Comparison of ENCODE assay signal across 9 mouse cellular contexts in genomic region chr11:98297778-98298177, GRCm38 (mm10). TPM values are rescaled to one million over a fixed set of nuclear protein-coding genes. Genes with fewer than 3 reads are reported as not detected.
DNase-seq lines count a peak whose midpoint lies in the region; ATAC-seq and TF ChIP-seq lines count a peak whose summit lies in the region.
"Had no signal": no experiment of that assay in that cellular context is flagged by ENCODE, and none has a peak within 500 bp of the region (broad histone marks: within the 10 kb centered on the region; RNA-seq: fewer than 3 reads in every experiment).

No protein-coding gene starts in this region.

- 44% methylated on average over 7 of the region's 7 CpGs for WGBS in heart, adult 2 months
- 20% methylated on average over 7 of the region's 7 CpGs for WGBS in midbrain, embryonic 13.5 days
- 35% methylated on average over 7 of the region's 7 CpGs for WGBS in midbrain, postnatal 0 days
- WGBS in liver, embryonic 16.5 days (ENCODE audit: insufficient replicate concordance): 19% methylated on average over 7 of the region's 7 CpGs

- H3K27ac ChIP-seq in heart, adult 2 months: peak overlapping the region; percentile 28
- H3K27ac ChIP-seq in midbrain, embryonic 13.5 days: no peak overlapping the region
- H3K27ac ChIP-seq in midbrain, postnatal 0 days (ENCODE audit: low read depth, low read length): no peak overlapping the region
- peak overlapping the region; percentile 76 for H3K27ac ChIP-seq in liver, embryonic 16.5 days (ENCODE audit: low read length)
- H3K27ac ChIP-seq: lung, embryonic 15.5 days had no signal

- no peak overlapping the region for H3K4me2 ChIP-seq in midbrain, embryonic 13.5 days (replicated peaks)
- no peak overlapping the region for H3K4me2 ChIP-seq in midbrain, postnatal 0 days (ENCODE audit: low read depth, low read length, poor library complexity, severe bottlenecking)
- no peak overlapping the region for H3K4me2 ChIP-seq in liver, embryonic 16.5 days (ENCODE audit: low read depth, low read length)

- no peaks in the 10 kb centered on the region for H3K4me1 ChIP-seq in heart, adult 2 months (ENCODE audit: control insufficient read depth, insufficient read depth, low read length)
- peaks cover 46% of the 10 kb centered on the region for H3K4me1 ChIP-seq in midbrain, embryonic 13.5 days (replicated peaks)
- H3K4me1 ChIP-seq in midbrain, postnatal 0 days (ENCODE audit: insufficient read depth, low read length): 0 out of 2 replicates have a peak, but pooled peaks cover 5% of the 10 kb centered on the region
- H3K4me1 ChIP-seq in liver, embryonic 16.5 days (ENCODE audit: control insufficient read depth, low read depth, low read length): no peaks in the 10 kb centered on the region; the same call in 1 of the 2 replicates

- H3K27me3 ChIP-seq in heart, adult 2 months (ENCODE audit: control insufficient read depth, insufficient read depth, low read length): no peaks in the 10 kb centered on the region
- peaks cover 45% of the 10 kb centered on the region for H3K27me3 ChIP-seq in midbrain, embryonic 13.5 days
- H3K27me3 ChIP-seq in midbrain, postnatal 0 days (ENCODE audit: insufficient read depth, low read length): no peaks in the 10 kb centered on the region
- peaks cover 42% of the 10 kb centered on the region for H3K27me3 ChIP-seq in liver, embryonic 16.5 days (ENCODE audit: control insufficient read depth, insufficient read depth, low read depth, low read length)

- H3K9me3 ChIP-seq in midbrain, embryonic 13.5 days: no peaks in the 10 kb centered on the region
- H3K9me3 ChIP-seq in midbrain, postnatal 0 days (ENCODE audit: low read length): no peaks in the 10 kb centered on the region
- H3K9me3 ChIP-seq in liver, embryonic 16.5 days (replicated peaks; ENCODE audit: control insufficient read depth, low read length): no peaks in the 10 kb centered on the region
- H3K9me3 ChIP-seq: lung, embryonic 15.5 days had no signal

- H3K4me3 ChIP-seq in heart, adult 2 months: no peak overlapping the region
- no peak overlapping the region for H3K4me3 ChIP-seq in midbrain, embryonic 13.5 days (replicated peaks)
- no peak overlapping the region for H3K4me3 ChIP-seq in midbrain, postnatal 0 days (ENCODE audit: low read depth, low read length)
- H3K4me3 ChIP-seq in liver, embryonic 16.5 days (ENCODE audit: low read depth, low read length): no peak overlapping the region
- H3K4me3 ChIP-seq: lung, embryonic 15.5 days had no signal

- intact Hi-C loops in heart, adult 2 months (cut with DNase I): no loop called here
- intact Hi-C loops in heart, postnatal 10 days (cut with DNase I): no loop called here

- H3K36me3 ChIP-seq in heart, adult 2 months (ENCODE audit: control insufficient read depth, insufficient read depth, low read length): no peaks in the 10 kb centered on the region
- H3K36me3 ChIP-seq in midbrain, embryonic 13.5 days: no peaks in the 10 kb centered on the region
- H3K36me3 ChIP-seq in midbrain, postnatal 0 days (ENCODE audit: insufficient read depth, low read length): no peaks in the 10 kb centered on the region
- no peaks in the 10 kb centered on the region for H3K36me3 ChIP-seq in liver, embryonic 16.5 days (ENCODE audit: control insufficient read depth, insufficient read depth)
- H3K36me3 ChIP-seq: lung, embryonic 15.5 days had no signal

- H3K79me2 ChIP-seq in heart, adult 2 months (replicated peaks; ENCODE audit: control insufficient read depth, insufficient read depth, low read length): no peaks in the 10 kb centered on the region

- DNase-seq in heart, adult 2 months: no peak
- no peak for DNase-seq in heart, postnatal 10 days
- DNase-seq in midbrain, postnatal 0 days (ENCODE audit: low spot score): no peak
- peak; percentile 67 for DNase-seq in brain, adult 2 months (ENCODE audit: low read depth, low spot score)
- no peak for DNase-seq in c-Kit-positive CD71-positive TER-119-positive erythroid progenitor cells, embryonic 14.5 days (ENCODE audit: low spot score)
- DNase-seq in Muller cell, postnatal 12 days (ENCODE audit: inconsistent ontology term): no peak

- no peak for ATAC-seq in midbrain, embryonic 13.5 days
- ATAC-seq in midbrain, postnatal 0 days (ENCODE audit: low FRiP score): no peak
- ATAC-seq in liver, embryonic 16.5 days (ENCODE audit: low read depth): peak; percentile 30

- no peak for TF ChIP-seq POLR2A in heart, adult 2 months (IDR thresholded peaks at IDR 0.05; ENCODE audit: insufficient read depth, low read depth, low read length)

- no peak for TF ChIP-seq CTCF in heart, adult 2 months (IDR thresholded peaks at IDR 0.05)
- no peak for TF ChIP-seq CTCF in midbrain, postnatal 0 days (IDR thresholded peaks at IDR 0.05)

- no peak for TF ChIP-seq EP300 in heart, adult 2 months (IDR thresholded peaks at IDR 0.05; ENCODE audit: insufficient read depth, low read depth, low read length)

- H3K9ac ChIP-seq in heart, adult 2 months (ENCODE audit: low read depth, low read length): no peak overlapping the region
- H3K9ac ChIP-seq in midbrain, embryonic 13.5 days (replicated peaks): 0 out of 2 replicates have a peak overlapping the region, but pooled peaks have one; percentile 28
- H3K9ac ChIP-seq in midbrain, postnatal 0 days (replicated peaks; ENCODE audit: low read length, poor library complexity, severe bottlenecking): no peak overlapping the region
- H3K9ac ChIP-seq in liver, embryonic 16.5 days (ENCODE audit: low read depth, low read length): 0 out of 2 replicates have a peak overlapping the region, but pooled peaks have one; percentile 28
- H3K9ac ChIP-seq: lung, embryonic 15.5 days had no signal

RNA-seq across cellular contexts. Expression of gene Neurod2, which starts 31.7 kb away (rescaled TPM):
- not detected for total RNA-seq in heart, adult 2 months (2021)
- polyA plus RNA-seq in heart, adult 2 months (2012; rRNA removed): not detected in 2 replicates
- total RNA-seq in heart, postnatal 10 days (2021): not detected
- 6.7 and 9.3 TPM in 2 replicates for polyA plus RNA-seq in midbrain, embryonic 13.5 days (2015; fragmentation: Nextera tagmentation; extraction: Ambion mirVana)
- total RNA-seq in midbrain, postnatal 0 days (2014; rRNA removed): 11.6 and 24.4 TPM in 2 replicates
- 2.1 and 3.3 TPM in 2 replicates for polyA plus RNA-seq in midbrain, postnatal 0 days (2015; fragmentation: Nextera tagmentation; extraction: Ambion mirVana)
- polyA plus RNA-seq in liver, embryonic 16.5 days (2015; fragmentation: Nextera tagmentation; extraction: Ambion mirVana): not detected in 2 replicates
- polyA plus RNA-seq: lung, embryonic 15.5 days had no signal

RNA-seq across cellular contexts. Expression of gene Ppp1r1b, which starts 50.4 kb away (rescaled TPM):
- 1 to 10 TPM; 2.6 to 5.3 TPM for total RNA-seq in heart, adult 2 months (2021)
- polyA plus RNA-seq in heart, adult 2 months (2012; rRNA removed): 15.8 and 16.2 TPM in 2 replicates
- total RNA-seq in heart, postnatal 10 days (2021): 1 to 10 TPM; 2.7 to 4.0 TPM
- polyA plus RNA-seq in midbrain, embryonic 13.5 days (2015; fragmentation: Nextera tagmentation; extraction: Ambion mirVana): 0.73 and 1.9 TPM in 2 replicates
- 1.8 and 5.0 TPM in 2 replicates for total RNA-seq in midbrain, postnatal 0 days (2014; rRNA removed)
- 4.2 and 5.3 TPM in 2 replicates for polyA plus RNA-seq in midbrain, postnatal 0 days (2015; fragmentation: Nextera tagmentation; extraction: Ambion mirVana)
- 0.79 and 1.9 TPM in 2 replicates for polyA plus RNA-seq in liver, embryonic 16.5 days (2015; fragmentation: Nextera tagmentation; extraction: Ambion mirVana)

Comparison
In these comparisons a context has a peak if more than half of its experiments do, and no peak if none do; other contexts are left out.
1. H3K9ac ChIP-seq: peak in midbrain, embryonic 13.5 days (single experiment) and liver, embryonic 16.5 days (single experiment); none in heart, adult 2 months (single experiment) and midbrain, postnatal 0 days (single experiment).
2. H3K27ac ChIP-seq: peak in heart, adult 2 months (single experiment) and liver, embryonic 16.5 days (single experiment); none in midbrain, embryonic 13.5 days (single experiment) and midbrain, postnatal 0 days (single experiment).